Mouse (Mus musculus): ENCODE measurements around the gene Tsx. TPM values are rescaled to one million over a fixed set of nuclear protein-coding genes. Genes with fewer than 3 reads are reported as not detected.
A peak's percentile ranks its signal among the peaks of the same experiment; 100 is the strongest.
"Not testable (repeated sequence)": the region's sequence is repeated elsewhere in the genome, so short reads cannot be mapped to it uniquely, and the experiment has no call there.

Tsx gene
- polyA plus RNA-seq, 1 experiment from 2014 or later = not detected

- 47% methylated on average over 13 of the region's 13 CpGs for WGBS
- H3K27ac ChIP-seq (ENCODE audit: low read depth, low read length) = no peak overlapping the region
- H3K9ac ChIP-seq (ENCODE audit: low read depth, low read length) = no peak overlapping the region
- no peaks in the 10 kb centered on the region for H3K36me3 ChIP-seq (ENCODE audit: control insufficient read depth, insufficient read depth, low read length)
- H3K4me2 ChIP-seq (replicated peaks; ENCODE audit: low read depth, low read length) = no peak overlapping the region
- no peaks in the 10 kb centered on the region for H3K9me3 ChIP-seq (ENCODE audit: control insufficient read depth, low read length)
- no peaks in the 10 kb centered on the region for H3K4me1 ChIP-seq (ENCODE audit: control insufficient read depth, insufficient read depth, low read length)
- no peaks in the 10 kb centered on the region for H3K27me3 ChIP-seq (ENCODE audit: control insufficient read depth, insufficient read depth, low read length)
- no peak overlapping the region for H3K4me3 ChIP-seq (ENCODE audit: low read length)
- ATAC-seq (ENCODE audit: low FRiP score, low TSS enrichment) = no peak
Measured at GRCm38 (mm10) chrX:103405021-103405420, 9.2 kb upstream of the Tsx start.

GRCm38 (mm10) chrX:103421710-103422109 lies 7.4 kb downstream of the Tsx start, which contains the start of gene Gm26992:
TSS of gene Gm26992 (plus strand) at chrX:103422010.
- H3K27ac ChIP-seq (ENCODE audit: low read depth, low read length) = no peak within 1 kb of the TSS
- H3K27me3 ChIP-seq (ENCODE audit: control insufficient read depth, insufficient read depth, low read length) = no peaks in the 10 kb centered on the region
- 89% methylated on average over 2 of the region's 2 CpGs for WGBS
- H3K36me3 ChIP-seq (ENCODE audit: control insufficient read depth, insufficient read depth, low read length) = no peaks in the 10 kb centered on the region
- no peak within 1 kb of the TSS for H3K9ac ChIP-seq (ENCODE audit: low read depth, low read length)
- no peak within 1 kb of the TSS for H3K4me3 ChIP-seq (ENCODE audit: low read length)
- no peaks in the 10 kb centered on the region for H3K4me1 ChIP-seq (ENCODE audit: control insufficient read depth, insufficient read depth, low read length)
- no peaks in the 10 kb centered on the region for H3K9me3 ChIP-seq (ENCODE audit: control insufficient read depth, low read length)
- no peak for ATAC-seq (ENCODE audit: low FRiP score, low TSS enrichment)
- no peak within 1 kb of the TSS for H3K4me2 ChIP-seq (replicated peaks; ENCODE audit: low read depth, low read length)

- H3K4me2 ChIP-seq (replicated peaks; ENCODE audit: low read depth, low read length) = no peak overlapping the region
- no peak overlapping the region for H3K9ac ChIP-seq (ENCODE audit: low read depth, low read length)
- H3K4me1 ChIP-seq (ENCODE audit: control insufficient read depth, insufficient read depth, low read length) = no peaks in the 10 kb centered on the region
- WGBS = 72% methylated on average over 7 of the region's 7 CpGs
- no peak overlapping the region for H3K4me3 ChIP-seq (ENCODE audit: low read length)
- no peaks in the 10 kb centered on the region for H3K27me3 ChIP-seq (ENCODE audit: control insufficient read depth, insufficient read depth, low read length)
- ATAC-seq (ENCODE audit: low FRiP score, low TSS enrichment) = no peak
- H3K36me3 ChIP-seq (ENCODE audit: control insufficient read depth, insufficient read depth, low read length) = no peaks in the 10 kb centered on the region
- no peaks in the 10 kb centered on the region for H3K9me3 ChIP-seq (ENCODE audit: control insufficient read depth, low read length)
- no peak overlapping the region for H3K27ac ChIP-seq (ENCODE audit: low read depth, low read length)
Measured at GRCm38 (mm10) chrX:103427677-103428076, 13.4 kb downstream of the Tsx start.

GRCm38 (mm10) chrX:103432293-103432692 lies 18.0 kb downstream of the Tsx start:
- no peak overlapping the region for H3K9ac ChIP-seq (ENCODE audit: low read depth, low read length)
- H3K27ac ChIP-seq (ENCODE audit: low read depth, low read length) = no peak overlapping the region
- no peak overlapping the region for H3K4me2 ChIP-seq (replicated peaks; ENCODE audit: low read depth, low read length)
- no peaks in the 10 kb centered on the region; the same call in 1 of the 2 replicates for H3K27me3 ChIP-seq (ENCODE audit: control insufficient read depth, insufficient read depth, low read length)
- no peak for ATAC-seq (ENCODE audit: low FRiP score, low TSS enrichment)
- H3K9me3 ChIP-seq (ENCODE audit: control insufficient read depth, low read length) = no peaks in the 10 kb centered on the region
- H3K4me1 ChIP-seq (ENCODE audit: control insufficient read depth, insufficient read depth, low read length) = no peaks in the 10 kb centered on the region
- H3K36me3 ChIP-seq (ENCODE audit: control insufficient read depth, insufficient read depth, low read length) = no peaks in the 10 kb centered on the region
- no peak overlapping the region for H3K4me3 ChIP-seq (ENCODE audit: low read length)
- WGBS = 74% methylated on average over 7 of the region's 7 CpGs

GRCm38 (mm10) chrX:103438023-103438422 lies 23.8 kb downstream of the Tsx start:
- no peak overlapping the region for H3K9ac ChIP-seq (ENCODE audit: low read depth, low read length)
- no peaks in the 10 kb centered on the region for H3K9me3 ChIP-seq (ENCODE audit: control insufficient read depth, low read length)
- no peak for ATAC-seq (ENCODE audit: low FRiP score, low TSS enrichment)
- no peak overlapping the region for H3K27ac ChIP-seq (ENCODE audit: low read depth, low read length)
- 28% methylated on average over 9 of the region's 9 CpGs for WGBS
- H3K36me3 ChIP-seq (ENCODE audit: control insufficient read depth, insufficient read depth, low read length) = no peaks in the 10 kb centered on the region
- H3K4me1 ChIP-seq (ENCODE audit: control insufficient read depth, insufficient read depth, low read length) = no peaks in the 10 kb centered on the region
- H3K27me3 ChIP-seq (ENCODE audit: control insufficient read depth, insufficient read depth, low read length) = peaks cover 9% of the 10 kb centered on the region; the same call in 1 of the 2 replicates
- no peak overlapping the region for H3K4me3 ChIP-seq (ENCODE audit: low read length)
- H3K4me2 ChIP-seq (replicated peaks; ENCODE audit: low read depth, low read length) = no peak overlapping the region

- no peak for ATAC-seq (ENCODE audit: low FRiP score, low TSS enrichment)
- H3K4me2 ChIP-seq (replicated peaks; ENCODE audit: low read depth, low read length) = no peak overlapping the region
- H3K9ac ChIP-seq (ENCODE audit: low read depth, low read length) = no peak overlapping the region
- H3K4me3 ChIP-seq (ENCODE audit: low read length) = no peak overlapping the region
- no peak overlapping the region for H3K27ac ChIP-seq (ENCODE audit: low read depth, low read length)
- H3K9me3 ChIP-seq (ENCODE audit: control insufficient read depth, low read length) = no peaks in the 10 kb centered on the region
- no peaks in the 10 kb centered on the region for H3K36me3 ChIP-seq (ENCODE audit: control insufficient read depth, insufficient read depth, low read length)
- H3K4me1 ChIP-seq (ENCODE audit: control insufficient read depth, insufficient read depth, low read length) = no peaks in the 10 kb centered on the region
- H3K27me3 ChIP-seq (ENCODE audit: control insufficient read depth, insufficient read depth, low read length) = peaks cover 9% of the 10 kb centered on the region; the same call in 1 of the 2 replicates
- WGBS = 0% methylated on average over 1 of the region's 1 CpGs
Measured at GRCm38 (mm10) chrX:103440803-103441202, 26.5 kb downstream of the Tsx start.

GRCm38 (mm10) chrX:103443755-103444154 lies 29.5 kb downstream of the Tsx start:
- H3K27ac ChIP-seq (ENCODE audit: low read depth, low read length) = no peak overlapping the region
- WGBS = 37% methylated on average over 7 of the region's 7 CpGs
- H3K4me2 ChIP-seq (replicated peaks; ENCODE audit: low read depth, low read length) = no peak overlapping the region
- ATAC-seq (ENCODE audit: low FRiP score, low TSS enrichment) = no peak
- no peaks in the 10 kb centered on the region for H3K36me3 ChIP-seq (ENCODE audit: control insufficient read depth, insufficient read depth, low read length)
- no peak overlapping the region for H3K9ac ChIP-seq (ENCODE audit: low read depth, low read length)
- H3K4me3 ChIP-seq (ENCODE audit: low read length) = no peak overlapping the region
- peaks cover 16% of the 10 kb centered on the region; the same call in 1 of the 2 replicates for H3K27me3 ChIP-seq (ENCODE audit: control insufficient read depth, insufficient read depth, low read length)
- no peaks in the 10 kb centered on the region for H3K9me3 ChIP-seq (ENCODE audit: control insufficient read depth, low read length)
- H3K4me1 ChIP-seq (ENCODE audit: control insufficient read depth, insufficient read depth, low read length) = no peaks in the 10 kb centered on the region

GRCm38 (mm10) chrX:103447539-103448169 lies 33.4 kb downstream of the Tsx start:
- WGBS = 13% methylated on average over 34 of the region's 34 CpGs
- peak overlapping the region; percentile 31 for H3K4me3 ChIP-seq (ENCODE audit: low read length)
- 0 out of 2 replicates have a peak overlapping the region, but pooled peaks have one; percentile 7 for H3K9ac ChIP-seq (ENCODE audit: low read depth, low read length)
- 0 out of 2 replicates have a peak, but pooled peaks cover 4% of the 10 kb centered on the region for H3K9me3 ChIP-seq (ENCODE audit: control insufficient read depth, low read length)
- H3K27ac ChIP-seq (ENCODE audit: low read depth, low read length) = no peak overlapping the region
- H3K4me2 ChIP-seq (replicated peaks; ENCODE audit: low read depth, low read length) = peak overlapping the region; percentile 56
- no peaks in the 10 kb centered on the region for H3K4me1 ChIP-seq (ENCODE audit: control insufficient read depth, insufficient read depth, low read length)
- H3K36me3 ChIP-seq (ENCODE audit: control insufficient read depth, insufficient read depth, low read length) = no peaks in the 10 kb centered on the region
- ATAC-seq (ENCODE audit: low FRiP score, low TSS enrichment) = 0 out of 2 replicates have a peak, but pooled peaks have one; percentile 66
- 0 out of 2 replicates have a peak, but pooled peaks cover 10% of the 10 kb centered on the region for H3K27me3 ChIP-seq (ENCODE audit: control insufficient read depth, insufficient read depth, low read length)

GRCm38 (mm10) chrX:103448429-103448828 lies 34.2 kb downstream of the Tsx start:
- peak overlapping the region; percentile 31; the same call in 1 of the 2 replicates for H3K4me3 ChIP-seq (ENCODE audit: low read length)
- not testable (repeated sequence) for H3K9me3 ChIP-seq (ENCODE audit: control insufficient read depth, low read length); H3K9ac ChIP-seq (ENCODE audit: low read depth, low read length); H3K27me3 ChIP-seq (ENCODE audit: control insufficient read depth, insufficient read depth, low read length); H3K27ac ChIP-seq (ENCODE audit: low read depth, low read length); ATAC-seq (ENCODE audit: low FRiP score, low TSS enrichment); H3K36me3 ChIP-seq (ENCODE audit: control insufficient read depth, insufficient read depth, low read length); H3K4me1 ChIP-seq (ENCODE audit: control insufficient read depth, insufficient read depth, low read length)
- 44% methylated on average over 10 of the region's 13 CpGs for WGBS
- peak overlapping the region; percentile 56; the same call in 1 of the 2 replicates for H3K4me2 ChIP-seq (replicated peaks; ENCODE audit: low read depth, low read length)
